Mouse (Mus musculus) c-Kit-negative CD71-positive TER-119-positive erythroid progenitor cells, embryonic 14.5 days (primary cell): Measurements from ENCODE around the gene Ofd1.

Experiments used
- DNase-seq: peaks from one replicate; pipeline ENCODE4 v3.0.0-alpha.2; 2013; ENCODE audit warnings: low read depth, low spot score

Gene Ofd1

DNA sequence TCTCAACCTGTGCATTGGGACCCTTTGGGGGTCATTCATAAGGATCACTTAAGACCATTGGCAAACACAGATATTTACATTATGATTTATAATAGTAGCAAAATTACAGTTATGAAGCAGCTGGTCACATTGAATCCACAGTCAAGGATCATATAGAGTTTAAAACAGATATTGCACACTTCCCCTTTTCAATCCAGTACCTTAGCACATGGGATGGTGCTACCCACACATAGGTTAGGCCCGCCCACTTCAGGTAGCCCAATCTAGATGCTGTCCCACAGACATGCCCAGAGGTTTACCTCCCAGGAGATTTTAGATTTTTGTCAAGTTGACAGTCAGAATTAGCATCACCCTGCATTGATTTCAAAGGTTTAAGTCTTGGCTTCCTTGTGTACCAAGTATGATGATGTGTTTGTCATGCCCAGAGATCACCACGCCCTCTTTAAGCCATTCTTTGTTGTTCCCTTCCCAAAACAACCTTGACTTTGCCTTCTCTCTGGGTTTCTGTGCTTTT is 80.5 kb downstream of the Ofd1 start:
- no peak for DNase-seq

DNA sequence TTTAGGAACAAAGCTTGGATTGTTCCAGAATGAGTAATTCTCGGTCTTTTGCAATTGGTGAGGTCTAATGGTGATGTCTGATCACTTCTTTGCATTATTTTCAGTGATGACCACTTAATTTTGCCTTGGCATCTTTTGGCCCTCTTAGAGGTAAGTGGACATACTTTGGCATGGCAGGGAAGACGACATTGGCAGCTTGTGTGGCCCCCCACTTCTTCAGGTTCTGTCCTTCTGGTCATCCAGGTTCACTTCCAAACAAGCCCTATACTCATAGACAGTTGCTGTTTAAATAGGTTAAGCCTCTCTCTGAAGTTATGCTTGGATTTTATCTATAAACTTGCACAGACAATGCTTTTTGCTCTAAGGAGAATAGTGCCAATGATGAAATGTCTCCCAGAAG is 81.5 kb downstream of the Ofd1 start:
- no peak for DNase-seq

DNA sequence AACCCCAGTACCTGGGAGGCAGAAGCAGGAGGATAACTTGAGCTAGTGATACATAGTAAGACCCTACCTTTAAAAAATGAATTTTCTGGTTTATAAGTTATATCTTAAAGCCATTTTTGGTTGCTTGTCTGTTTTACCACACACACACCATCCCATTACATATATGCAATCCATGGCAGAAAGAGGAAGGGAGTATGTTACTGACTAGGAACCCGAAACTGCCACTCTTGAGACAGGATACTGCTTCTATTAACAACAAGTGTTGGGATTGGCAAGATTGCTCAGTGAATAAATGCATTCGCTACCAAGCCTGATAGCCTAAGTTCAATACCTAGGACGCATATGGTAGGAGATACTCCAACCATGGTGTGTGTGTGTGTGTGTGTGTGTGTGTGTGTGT is 84.2 kb downstream of the Ofd1 start:
- DNase-seq, result no peak

DNA sequence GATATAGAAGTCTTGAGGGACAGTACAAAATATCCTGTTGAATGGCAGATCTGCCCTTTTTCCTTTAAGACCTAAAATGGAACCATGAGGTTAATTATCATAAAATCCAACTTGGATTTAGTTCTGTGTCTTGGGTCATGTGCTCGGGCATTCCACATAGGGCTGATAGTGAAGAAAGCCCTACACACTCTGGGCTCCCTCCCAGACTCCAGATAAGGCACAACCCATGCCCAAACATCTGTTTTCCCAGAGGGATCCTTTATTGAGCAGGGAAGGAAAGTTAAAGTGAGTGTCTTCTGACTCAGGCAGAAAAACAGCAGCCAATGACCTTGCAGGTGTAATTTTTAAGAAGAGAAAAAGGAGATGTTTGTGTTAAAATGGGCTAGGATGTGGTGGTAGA is 85.6 kb downstream of the Ofd1 start:
- no peak for DNase-seq

DNA sequence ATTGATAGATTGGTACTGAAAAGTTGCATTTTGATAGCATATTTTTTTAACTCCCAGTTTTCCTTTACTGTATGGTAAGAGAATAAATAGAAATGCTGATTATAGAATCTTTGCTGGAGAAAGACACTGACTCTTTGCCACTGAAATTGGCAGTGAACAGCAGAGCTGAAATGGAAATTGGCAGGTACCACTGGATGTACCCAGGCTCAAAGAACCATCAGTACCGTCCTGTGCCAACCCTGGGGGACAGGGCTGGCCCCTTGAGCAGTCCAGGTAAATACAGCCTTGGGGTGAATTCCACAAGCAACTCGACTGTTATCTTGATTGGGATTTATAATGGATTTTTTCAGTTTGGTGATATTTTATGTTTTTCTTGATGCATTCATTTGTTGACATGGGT is 87.1 kb downstream of the Ofd1 start:
- no peak for DNase-seq

DNA sequence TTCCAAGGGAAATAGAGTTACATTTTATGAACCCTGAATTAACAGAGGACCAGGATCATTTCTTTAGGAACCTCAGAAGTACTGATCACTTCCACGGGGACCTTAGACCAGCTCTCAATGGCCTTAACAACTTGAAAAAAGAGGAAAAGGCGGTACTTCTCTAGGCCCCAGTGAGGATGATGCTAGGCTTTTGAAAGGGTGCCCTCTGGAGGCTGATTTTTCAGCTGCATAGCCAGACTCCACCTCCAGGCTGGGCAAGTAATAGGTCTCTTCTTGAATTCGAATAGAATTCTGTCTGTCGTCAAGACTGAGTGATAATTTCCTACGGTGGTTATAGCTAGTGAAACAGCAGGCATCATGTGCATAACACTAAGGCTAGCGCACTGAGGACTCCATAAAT is 88.7 kb downstream of the Ofd1 start:
- DNase-seq, result no peak

DNA sequence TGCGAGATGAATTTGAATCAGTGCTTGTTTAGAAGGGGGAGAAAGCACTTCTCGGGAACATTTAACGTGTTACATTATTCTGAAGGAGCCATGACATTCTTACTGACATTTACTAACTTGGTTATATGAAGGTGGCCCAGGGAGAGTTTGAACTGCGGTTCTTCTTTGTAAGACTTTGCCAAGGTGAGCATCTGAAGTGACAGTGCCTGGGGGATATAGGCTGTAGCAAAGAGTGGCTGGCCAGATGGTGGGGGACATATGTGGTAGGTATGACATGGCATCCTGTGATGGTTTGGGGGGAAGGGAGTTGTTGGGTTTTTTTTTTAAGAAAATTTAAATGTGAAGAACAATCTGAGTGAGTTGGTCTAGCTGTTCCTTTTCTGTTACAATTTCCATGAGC is 91.9 kb downstream of the Ofd1 start:
- DNase-seq, result no peak

DNA sequence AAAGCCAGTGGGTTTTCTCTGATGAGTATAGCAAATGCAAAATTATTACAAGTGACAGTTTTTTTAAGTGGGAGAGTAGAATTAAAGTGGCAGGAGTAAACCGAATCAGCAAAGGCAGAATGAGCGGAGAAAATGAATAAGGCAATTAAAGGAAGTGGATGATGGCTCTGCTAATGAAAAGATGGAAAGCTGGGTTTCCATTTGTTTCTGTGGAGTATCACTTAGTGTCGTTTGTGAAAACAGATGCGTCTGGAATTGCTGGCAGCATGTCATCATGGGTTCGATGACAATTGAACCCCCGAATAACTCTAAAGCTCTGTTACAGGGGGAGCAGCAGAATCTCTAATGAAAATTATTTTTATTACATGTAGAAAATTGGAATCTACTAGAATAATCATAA is 92.4 kb downstream of the Ofd1 start:
- no peak for DNase-seq

DNA sequence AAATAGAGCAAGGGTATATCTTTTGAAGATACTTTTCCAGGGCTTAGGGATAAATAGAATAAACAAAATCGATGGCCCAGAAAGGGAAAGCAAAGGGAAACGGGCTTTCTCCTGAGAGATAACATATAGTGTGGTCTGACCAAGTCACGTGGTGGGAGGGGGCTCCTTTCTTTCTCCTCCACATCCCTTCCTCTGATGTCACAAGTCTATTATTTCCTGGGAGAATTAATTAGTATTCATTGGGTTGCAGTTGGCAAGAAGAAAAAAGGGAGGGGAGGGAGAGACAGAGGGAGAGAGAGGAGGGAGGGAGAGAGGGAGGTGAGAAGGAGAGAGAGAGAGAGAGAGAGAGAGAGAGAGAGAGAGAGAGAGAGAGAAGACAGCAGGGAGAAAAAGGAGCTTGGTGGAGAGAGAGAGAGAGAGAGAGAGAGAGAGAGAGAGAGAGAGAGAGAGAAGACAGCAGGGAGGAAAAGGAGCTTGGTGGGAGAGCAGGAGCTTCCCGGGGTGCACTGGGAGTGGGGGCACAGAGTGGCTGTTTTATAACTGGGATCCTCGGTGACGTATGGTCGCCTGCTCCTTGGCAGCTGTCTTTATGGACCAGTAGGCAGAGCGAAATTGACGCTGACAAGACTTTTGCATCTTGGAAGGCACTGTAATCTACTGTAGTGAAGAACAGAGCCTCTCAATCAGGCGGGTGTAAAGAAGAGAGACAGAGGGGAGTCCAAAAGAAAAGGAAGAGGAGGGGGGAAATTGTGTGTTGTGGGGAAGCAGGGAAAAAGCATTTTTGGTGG is 96.1 kb downstream of the Ofd1 start:
- no peak for DNase-seq

DNA sequence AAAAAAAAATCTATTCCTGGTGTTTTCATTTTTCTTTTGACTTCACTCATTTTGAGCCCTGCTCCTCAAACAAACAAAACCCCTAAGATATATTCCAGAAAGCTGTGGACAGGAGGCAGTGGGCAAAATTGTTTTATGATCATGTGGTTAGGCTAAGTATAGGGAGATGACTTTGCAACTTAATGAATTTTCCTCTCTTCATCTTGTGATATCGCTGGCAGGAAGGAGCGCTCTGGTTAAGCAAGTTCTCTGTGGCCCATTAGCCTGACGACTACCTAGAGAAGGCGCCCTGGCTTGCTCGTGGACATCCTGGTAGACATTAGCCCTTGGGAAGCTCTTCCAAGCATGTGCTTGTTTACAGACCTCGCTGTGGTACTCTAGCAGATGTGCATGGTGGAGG is 98.7 kb downstream of the Ofd1 start:
- DNase-seq, result no peak
